Mouse (Mus musculus): Measurements from ENCODE around the gene Atp2b2. TPM values are rescaled to one million over a fixed set of nuclear protein-coding genes. Genes with fewer than 3 reads are reported as not detected.

Atp2b2 gene
- total and polyA plus RNA-seq, 3 experiments, result 0.04 TPM; not detected in 2

DNA sequence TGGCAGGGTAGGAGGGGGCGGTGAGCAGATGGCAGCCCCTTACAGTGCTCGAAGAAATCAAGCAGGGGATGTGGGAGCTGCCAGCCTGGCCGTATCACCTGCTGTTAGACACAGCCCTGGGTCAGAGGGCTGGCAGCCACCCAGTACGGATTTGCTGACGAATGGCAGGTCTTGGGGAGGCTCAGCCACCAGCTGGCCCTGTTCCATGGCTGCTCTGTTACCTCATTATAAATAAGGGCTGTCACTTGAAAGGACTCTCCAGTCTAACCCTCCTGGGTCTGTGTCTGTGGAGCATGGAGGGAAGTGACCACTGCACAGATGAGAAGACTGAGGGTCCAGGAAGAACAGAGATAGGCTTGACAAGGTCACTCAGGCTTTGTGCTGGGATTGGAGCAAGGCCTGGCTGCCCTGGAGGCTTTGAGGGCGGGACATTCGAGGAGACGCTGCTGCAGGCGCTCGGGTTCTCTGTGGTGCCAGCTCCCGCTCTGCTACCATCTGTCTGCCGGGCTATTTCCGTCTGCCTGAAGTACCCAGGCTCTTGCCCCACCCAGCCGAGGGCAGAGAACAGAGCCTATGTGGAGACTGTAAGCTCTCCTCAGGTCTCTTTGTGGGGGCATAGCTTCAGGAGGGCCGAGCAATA lies 181.6 kb downstream of the Atp2b2 start:
- Histone ChIP-seq H3K9ac (ENCODE audit: control insufficient read depth, low read depth, low read length, poor library complexity, severe bottlenecking) (no peak overlapping the region), H3K27me3 (ENCODE audit: control insufficient read depth in 1 of 2, insufficient read depth in 2 of 2, low read length in 2 of 2) (no peaks in the 10 kb centered on the region), H3K36me3 (ENCODE audit: control insufficient read depth in 1 of 2, insufficient read depth in 2 of 2, low read length in 2 of 2) (no peaks in the 10 kb centered on the region), H3K4me1 (ENCODE audit: control insufficient read depth in 1 of 2, insufficient read depth in 2 of 2, low read length in 2 of 2) (no peaks in the 10 kb centered on the region), H3K9me3 (replicated peaks; ENCODE audit: insufficient read depth, low read length) (no peaks in the 10 kb centered on the region), H3K4me3 (ENCODE audit: control insufficient read depth in 1 of 2, insufficient read depth in 1 of 2, low read depth in 2 of 2, low read length in 2 of 2) (no peak overlapping the region), H3K27ac (ENCODE audit: control insufficient read depth, low read depth, low read length) (no peak overlapping the region), H3K79me2 (ENCODE audit: control insufficient read depth, insufficient read depth, low read length, poor library complexity) (no peaks in the 10 kb centered on the region)
- DNase-seq (ENCODE audit: low read depth, low spot score), result no peak
- TF ChIP-seq MYB (IDR thresholded peaks at IDR 0.05; ENCODE audit: low read depth, low read length) (no peak), NRF1 (IDR thresholded peaks at IDR 0.05; ENCODE audit: insufficient read depth, low read depth, low read length, poor library complexity, severe bottlenecking) (no peak), MAFK (IDR thresholded peaks at IDR 0.05; ENCODE audit: borderline replicate concordance, low read depth, low read length) (no peak), JUND (IDR thresholded peaks at IDR 0.05; ENCODE audit: low read depth, low read length) (no peak), HCFC1 (IDR thresholded peaks at IDR 0.05; ENCODE audit: low read depth, low read length) (no peak), ETS1 (IDR thresholded peaks at IDR 0.05; ENCODE audit: low read depth, low read length) (no peak), BHLHE40 (IDR thresholded peaks at IDR 0.05; ENCODE audit: borderline replicate concordance, low read depth, low read length) (no peak), ELF1 (IDR thresholded peaks at IDR 0.05; ENCODE audit: low read depth, low read length) (no peak), POLR2A (IDR thresholded peaks at IDR 0.05; ENCODE audit: control insufficient read depth in 1 of 2, insufficient read depth in 1 of 2, low read depth in 1 of 2, low read length in 2 of 2, poor library complexity in 1 of 2) (no peak)

DNA sequence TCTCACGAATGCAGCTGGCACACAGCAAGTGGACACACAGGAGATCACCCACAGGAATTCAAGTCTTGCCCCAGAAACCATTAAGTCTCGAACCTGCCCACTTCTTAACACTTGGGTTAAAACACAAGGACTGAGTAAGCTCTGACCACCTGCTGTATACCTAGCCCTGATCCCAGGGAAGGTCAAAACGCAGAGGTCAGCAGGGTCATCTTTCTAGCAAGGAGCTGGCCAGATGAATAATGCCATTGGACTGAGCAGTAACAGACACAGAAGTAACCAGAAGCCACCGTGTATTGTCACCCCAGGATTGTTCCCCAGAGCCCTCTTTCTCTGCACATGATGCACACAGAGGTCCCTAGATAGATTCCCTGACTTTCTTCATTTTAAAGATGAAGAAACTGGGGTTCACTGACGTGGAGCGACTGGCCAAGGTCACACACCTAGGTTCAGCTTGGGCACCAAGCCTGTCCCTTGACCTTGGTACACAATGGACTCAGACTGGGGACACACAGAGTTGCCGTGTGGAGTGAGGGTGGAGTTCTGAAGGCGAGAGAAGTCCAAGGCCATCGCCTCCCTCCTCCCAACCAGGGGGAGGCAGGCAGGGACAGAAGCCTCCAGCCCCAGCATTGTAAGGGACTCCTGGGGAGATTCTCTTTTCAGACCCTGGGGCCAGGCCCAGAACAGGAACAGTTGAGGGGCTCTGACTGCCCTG lies 182.2 kb downstream of the Atp2b2 start:
- no peaks in the 10 kb centered on the region for H3K79me2 ChIP-seq (ENCODE audit: control insufficient read depth, insufficient read depth, low read length, poor library complexity)
- no peak overlapping the region for H3K4me3 ChIP-seq (ENCODE audit: control insufficient read depth in 1 of 2, insufficient read depth in 1 of 2, low read depth in 2 of 2, low read length in 2 of 2)
- no peaks in the 10 kb centered on the region for H3K4me1 ChIP-seq (ENCODE audit: control insufficient read depth in 1 of 2, insufficient read depth in 2 of 2, low read length in 2 of 2)
- no peaks in the 10 kb centered on the region for H3K27me3 ChIP-seq (ENCODE audit: control insufficient read depth in 1 of 2, insufficient read depth in 2 of 2, low read length in 2 of 2)
- H3K36me3 ChIP-seq (ENCODE audit: control insufficient read depth in 1 of 2, insufficient read depth in 2 of 2, low read length in 2 of 2), result no peaks in the 10 kb centered on the region
- H3K27ac ChIP-seq (ENCODE audit: control insufficient read depth, low read depth, low read length), result no peak overlapping the region
- H3K9me3 ChIP-seq (replicated peaks; ENCODE audit: insufficient read depth, low read length), result no peaks in the 10 kb centered on the region
- TF ChIP-seq ZNF384 (IDR thresholded peaks at IDR 0.05; ENCODE audit: low read depth, low read length) (no peak), CHD2 (IDR thresholded peaks at IDR 0.05; ENCODE audit: low read length) (no peak), MAX (IDR thresholded peaks at IDR 0.05; ENCODE audit: low read length) (no peak)
- no peak for DNase-seq (ENCODE audit: low read depth, low spot score)
- H3K9ac ChIP-seq (ENCODE audit: control insufficient read depth, low read depth, low read length, poor library complexity, severe bottlenecking), result no peak overlapping the region

DNA sequence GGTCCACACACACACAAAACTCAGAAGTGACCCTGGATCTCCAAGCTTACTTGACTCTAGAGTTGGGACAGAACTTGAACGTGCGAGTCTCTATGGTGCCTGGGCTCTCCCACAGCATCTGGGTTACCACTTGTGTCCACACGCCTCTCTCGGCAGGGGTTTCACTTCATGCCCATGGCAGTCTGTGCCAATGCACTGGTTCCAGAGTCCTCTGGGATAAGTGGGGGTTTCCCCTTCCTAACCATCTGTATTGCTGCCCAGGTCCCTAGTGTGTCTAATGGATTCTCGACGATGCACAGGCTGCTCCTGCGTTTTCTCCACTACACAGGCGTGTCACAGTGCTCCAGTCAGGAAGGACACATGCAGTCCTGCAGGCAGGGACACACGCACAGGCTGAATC lies 184.1 kb downstream of the Atp2b2 start:
- no peak overlapping the region for H3K9ac ChIP-seq (ENCODE audit: control insufficient read depth, low read depth, low read length, poor library complexity, severe bottlenecking)
- H3K79me2 ChIP-seq (ENCODE audit: control insufficient read depth, insufficient read depth, low read length, poor library complexity), result no peaks in the 10 kb centered on the region
- no peaks in the 10 kb centered on the region for H3K4me1 ChIP-seq (ENCODE audit: control insufficient read depth in 1 of 2, insufficient read depth in 2 of 2, low read length in 2 of 2)
- H3K27ac ChIP-seq (ENCODE audit: control insufficient read depth, low read depth, low read length), result no peak overlapping the region
- H3K9me3 ChIP-seq (replicated peaks; ENCODE audit: insufficient read depth, low read length), result no peaks in the 10 kb centered on the region
- H3K27me3 ChIP-seq (ENCODE audit: control insufficient read depth in 1 of 2, insufficient read depth in 2 of 2, low read length in 2 of 2), result no peaks in the 10 kb centered on the region
- DNase-seq (ENCODE audit: low read depth, low spot score), result no peak
- no peaks in the 10 kb centered on the region for H3K36me3 ChIP-seq (ENCODE audit: control insufficient read depth in 1 of 2, insufficient read depth in 2 of 2, low read length in 2 of 2)
- no peak overlapping the region for H3K4me3 ChIP-seq (ENCODE audit: control insufficient read depth in 1 of 2, insufficient read depth in 1 of 2, low read depth in 2 of 2, low read length in 2 of 2)
- TF ChIP-seq MAZ (IDR thresholded peaks at IDR 0.05; ENCODE audit: low read depth, low read length) (no peak), SMC3 (IDR thresholded peaks at IDR 0.05; ENCODE audit: low read depth, low read length) (no peak), TCF12 (IDR thresholded peaks at IDR 0.05; ENCODE audit: low read depth, low read length) (no peak), ZKSCAN1 (IDR thresholded peaks at IDR 0.05; ENCODE audit: low read depth, low read length) (no peak), USF2 (IDR thresholded peaks at IDR 0.05; ENCODE audit: borderline replicate concordance in 1 of 2, insufficient read depth in 1 of 2, low read depth in 1 of 2, low read length in 2 of 2) (no peak), RAD21 (IDR thresholded peaks at IDR 0.05; ENCODE audit: low read depth, low read length) (no peak), MAFK (IDR thresholded peaks at IDR 0.05; ENCODE audit: borderline replicate concordance, low read depth, low read length) (no peak), E2F4 (IDR thresholded peaks at IDR 0.05; ENCODE audit: borderline replicate concordance, low read depth, low read length) (no peak), NRF1 (IDR thresholded peaks at IDR 0.05; ENCODE audit: insufficient read depth, low read depth, low read length, poor library complexity, severe bottlenecking) (no peak), MXI1 (IDR thresholded peaks at IDR 0.05; ENCODE audit: low read depth, low read length) (no peak), MYC (IDR thresholded peaks at IDR 0.05; ENCODE audit: low read depth, low read length) (no peak), NELFE (IDR thresholded peaks at IDR 0.05; ENCODE audit: low read depth, low read length) (no peak), ZMIZ1 (IDR thresholded peaks at IDR 0.05; ENCODE audit: low read depth, low read length) (no peak), POLR2AphosphoS2 (IDR thresholded peaks at IDR 0.05; ENCODE audit: low read length) (no peak), SIN3A (IDR thresholded peaks at IDR 0.05; ENCODE audit: low read length) (no peak)

Measured in MEL (cell line).